Mouse (Mus musculus) ES-E14 (cell line): Measurements from ENCODE around the gene Ocm.

ENCODE experiments used
- HCFC1 ChIP-seq: IDR thresholded peaks from 2 replicates; pipeline ENCODE4 v1.6.1; 2012; ENCODE audit warnings: low read length, inconsistent platforms, borderline replicate concordance; ENCODE audit not compliant: insufficient read depth
- ZNF384 ChIP-seq: IDR thresholded peaks from 2 replicates; pipeline ENCODE4 v1.6.1; 2012; ENCODE audit warnings: low read depth, low read length, inconsistent platforms

- no peak for TF ChIP-seq HCFC1
- TF ChIP-seq ZNF384 = no peak
Observed at GRCm38 (mm10) chr5:144026620-144027263, at the start of gene Ocm.
